Mouse (Mus musculus) liver, embryonic 13.5 days (tissue): ENCODE data around the gene Zfp872. TPM values are rescaled to one million over a fixed set of nuclear protein-coding genes. Genes with fewer than 3 reads are reported as not detected.
A peak's percentile ranks its signal among the peaks of the same experiment; 100 is the strongest.
"Not testable (repeated sequence)": the region's sequence is repeated elsewhere in the genome, so short reads cannot be mapped to it uniquely, and the experiment has no call there.

ENCODE experiments used
- ATAC-seq: fragments of 200-750 bp; cut with Nextera tagmentation; 2 replicates; pipeline ENCODE4 v1.8.0; 2017; ENCODE audit warnings: low read depth, mild to moderate bottlenecking, moderate number of reproducible peaks, moderate library complexity
- DNase-seq: peaks from one replicate; pipeline ENCODE4 v3.0.0; 2022
- H3K27ac ChIP-seq: fragments of 300-500 bp; sonication (generic); 2 replicates; pipeline ENCODE4 v1.5.1; 2015; ENCODE audit warnings: moderate library complexity, mild to moderate bottlenecking, inconsistent platforms
- H3K27me3 ChIP-seq: fragments of 300-500 bp; sonication (generic); 2 replicates; pipeline ENCODE4 v1.6.1; 2015; ENCODE audit warnings: mild to moderate bottlenecking, inconsistent platforms
- H3K36me3 ChIP-seq: fragments of 300-500 bp; sonication (generic); 2 replicates; pipeline ENCODE4 v1.6.1; 2015; ENCODE audit warnings: mild to moderate bottlenecking, inconsistent platforms
- H3K4me1 ChIP-seq: fragments of 300-500 bp; sonication (generic); replicated peaks from 2 replicates; pipeline ENCODE4 v1.6.1; 2015; ENCODE audit warnings: inconsistent platforms
- H3K4me2 ChIP-seq: fragments of 300-500 bp; sonication (generic); 2 replicates; pipeline ENCODE4 v1.6.1; 2015; ENCODE audit warnings: inconsistent platforms, mild to moderate bottlenecking, moderate library complexity
- H3K4me3 ChIP-seq: fragments of 300-500 bp; sonication (generic); replicated peaks from 2 replicates; pipeline ENCODE4 v1.5.1; 2015; ENCODE audit warnings: mild to moderate bottlenecking, inconsistent platforms
- H3K9ac ChIP-seq: fragments of 300-500 bp; sonication (generic); 2 replicates; pipeline ENCODE4 v1.6.1; 2015; ENCODE audit warnings: mild to moderate bottlenecking, inconsistent platforms
- H3K9me3 ChIP-seq: fragments of 300-500 bp; sonication (generic); replicated peaks from 2 replicates; pipeline ENCODE4 v1.6.1; 2016; ENCODE audit warnings: inconsistent platforms
- WGBS: fragments of 180-500 bp; shearing (Covaris S2); methylation state at CpG from one replicate; pipeline ENCODE4 v1.1.7; 2015; ENCODE audit not compliant: insufficient replicate concordance; 5-methylcytosine and 5-hydroxymethylcytosine counted together
- polyA plus RNA-seq: library from polyadenylated mRNA; unstranded; fragments of >200 nt; fragmentation: Nextera tagmentation; extraction: Ambion mirVana; gene quantifications from 2 replicates; pipeline ENCODE4 v1.2.1, GENCODE M21; 2015

The Zfp872 gene
- polyA plus RNA-seq, 1 experiment from 2014 or later, result not detected

DNA sequence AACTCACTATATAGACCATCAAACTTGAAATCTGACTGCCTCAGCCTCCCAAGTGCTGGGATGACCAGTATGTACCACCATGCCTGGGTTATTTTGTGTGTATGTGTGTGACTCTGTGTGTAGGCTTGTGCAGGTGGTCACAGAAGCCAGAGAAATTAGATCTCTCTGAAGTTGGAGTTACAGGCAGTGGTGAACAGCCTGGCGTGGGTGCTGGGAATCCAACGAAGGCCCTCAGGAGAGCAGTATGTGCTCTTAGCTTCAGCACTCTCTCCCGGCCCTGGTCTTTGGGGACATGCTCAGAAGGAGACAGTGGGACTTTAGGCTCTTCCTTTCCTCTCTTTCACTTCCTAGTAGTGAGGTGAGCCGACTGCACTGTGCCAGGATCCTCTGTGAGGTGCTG, 15.6 kb upstream of the Zfp872 start:
- no peak for ATAC-seq
- Histone ChIP-seq H3K9me3 (peaks cover 10% of the 10 kb centered on the region; the same call in 1 of the 2 replicates), H3K27me3 (no peaks in the 10 kb centered on the region), H3K4me3 (no peak overlapping the region), H3K27ac (no peak overlapping the region), H3K36me3 (no peaks in the 10 kb centered on the region), H3K4me1 (no peaks in the 10 kb centered on the region), H3K9ac (no peak overlapping the region), H3K4me2 (no peak overlapping the region)
- no peak for DNase-seq
- WGBS, result 73% methylated on average over 4 of the region's 4 CpGs

GRCm38 (mm10) chr9:22196412-22196811, 8.5 kb downstream of the Zfp872 start:
- H3K9me3 ChIP-seq, result peaks cover 28% of the 10 kb centered on the region
- H3K27me3 ChIP-seq, result no peaks in the 10 kb centered on the region
- 30% methylated on average over 5 of the region's 5 CpGs for WGBS
- no peak overlapping the region for H3K4me3 ChIP-seq
- no peak overlapping the region for H3K9ac ChIP-seq
- H3K4me2 ChIP-seq, result no peak overlapping the region
- no peak overlapping the region for H3K27ac ChIP-seq
- H3K36me3 ChIP-seq, result no peaks in the 10 kb centered on the region
- H3K4me1 ChIP-seq, result no peaks in the 10 kb centered on the region
- DNase-seq (no peak), ATAC-seq (no peak)

DNA sequence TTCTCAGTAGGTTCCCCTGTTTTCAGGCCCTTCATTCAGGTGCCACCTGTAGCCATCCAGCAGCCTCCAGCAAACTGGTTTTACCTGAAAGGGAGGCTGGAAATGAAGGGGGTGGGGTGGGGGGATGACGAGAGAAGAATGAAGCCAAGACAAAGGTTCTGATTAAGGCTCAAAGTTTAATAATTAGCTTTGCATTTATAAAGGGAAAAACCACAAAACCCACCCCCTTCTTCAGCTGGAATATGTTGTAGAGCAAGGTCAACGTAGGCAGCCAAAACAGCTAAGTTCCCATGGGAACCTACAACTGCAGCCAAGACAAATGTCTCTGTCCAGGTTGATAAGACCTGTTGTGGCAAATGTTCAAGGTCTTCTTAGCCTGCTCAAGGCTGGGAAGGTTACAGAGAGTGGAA, 25.9 kb downstream of the Zfp872 start:
- H3K9me3 ChIP-seq, result no peaks in the 10 kb centered on the region
- DNase-seq, result no peak
- no peaks in the 10 kb centered on the region for H3K36me3 ChIP-seq
- H3K4me2 ChIP-seq, result no peak overlapping the region
- no peak overlapping the region for H3K9ac ChIP-seq
- no peaks in the 10 kb centered on the region for H3K4me1 ChIP-seq
- ATAC-seq, result no peak
- 0 out of 2 replicates have a peak, but pooled peaks cover 2% of the 10 kb centered on the region for H3K27me3 ChIP-seq
- no peak overlapping the region for H3K4me3 ChIP-seq
- WGBS, result 32% methylated on average over 2 of the region's 2 CpGs
- no peak overlapping the region for H3K27ac ChIP-seq

- no peak overlapping the region for H3K9ac ChIP-seq
- no peak overlapping the region for H3K27ac ChIP-seq
- WGBS, result 16% methylated on average over 2 of the region's 2 CpGs
- ATAC-seq, result no peak
- no peaks in the 10 kb centered on the region for H3K4me1 ChIP-seq
- no peaks in the 10 kb centered on the region for H3K36me3 ChIP-seq
- 0 out of 2 replicates have a peak, but pooled peaks cover 3% of the 10 kb centered on the region for H3K27me3 ChIP-seq
- H3K9me3 ChIP-seq, result no peaks in the 10 kb centered on the region
- no peak overlapping the region for H3K4me3 ChIP-seq
- DNase-seq, result no peak
- H3K4me2 ChIP-seq, result no peak overlapping the region
Measured at GRCm38 (mm10) chr9:22214549-22214948, 26.7 kb downstream of the Zfp872 start.

- Histone ChIP-seq H3K4me3 (no peak overlapping the region), H3K4me1 (no peaks in the 10 kb centered on the region), H3K9me3 (no peaks in the 10 kb centered on the region), H3K36me3 (no peaks in the 10 kb centered on the region), H3K27ac (no peak overlapping the region), H3K4me2 (no peak overlapping the region), H3K27me3 (0 out of 2 replicates have a peak, but pooled peaks cover 3% of the 10 kb centered on the region), H3K9ac (no peak overlapping the region)
- DNase-seq (no peak), ATAC-seq (no peak)
- 37% methylated on average over 3 of the region's 3 CpGs for WGBS
Measured at GRCm38 (mm10) chr9:22216705-22217104, 28.8 kb downstream of the Zfp872 start.

- no peaks in the 10 kb centered on the region for H3K36me3 ChIP-seq
- no peak overlapping the region for H3K4me3 ChIP-seq
- H3K4me1 ChIP-seq, result no peaks in the 10 kb centered on the region
- no peaks in the 10 kb centered on the region for H3K9me3 ChIP-seq
- H3K9ac ChIP-seq, result no peak overlapping the region
- WGBS, result 27% methylated on average over 8 of the region's 8 CpGs
- no peak for DNase-seq
- H3K27ac ChIP-seq, result no peak overlapping the region
- ATAC-seq, result no peak
- H3K27me3 ChIP-seq, result 0 out of 2 replicates have a peak, but pooled peaks cover 3% of the 10 kb centered on the region
- no peak overlapping the region for H3K4me2 ChIP-seq
Measured at GRCm38 (mm10) chr9:22217858-22218493, 30.1 kb downstream of the Zfp872 start.

DNA sequence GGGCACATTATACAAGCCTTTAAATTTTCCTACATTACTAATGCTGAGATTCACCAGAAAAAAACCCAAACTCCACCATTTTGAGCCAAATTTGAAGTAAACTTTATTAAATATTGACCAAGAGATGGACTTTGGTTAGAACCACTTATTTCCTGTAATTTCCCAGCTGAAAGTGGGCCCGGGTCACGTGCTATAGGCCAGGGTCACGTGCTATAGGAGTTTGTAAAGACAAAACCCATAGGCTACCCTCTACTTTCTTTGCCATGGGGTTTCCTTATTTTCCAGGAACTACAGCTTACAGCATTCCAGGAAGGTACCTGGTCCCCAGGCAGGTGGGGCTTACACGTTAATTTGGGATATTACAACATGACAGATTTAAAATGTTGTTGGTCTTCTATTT, 36.2 kb downstream of the Zfp872 start:
- Histone ChIP-seq H3K4me1 (peaks cover 20% of the 10 kb centered on the region), H3K9me3 (no peaks in the 10 kb centered on the region), H3K4me3 (no peak overlapping the region), H3K9ac (no peak overlapping the region), H3K27me3 (no peaks in the 10 kb centered on the region), H3K27ac (no peak overlapping the region), H3K4me2 (no peak overlapping the region), H3K36me3 (peaks cover 7% of the 10 kb centered on the region)
- 92% methylated on average over 4 of the region's 4 CpGs for WGBS
- no peak for ATAC-seq
- DNase-seq, result no peak

DNA sequence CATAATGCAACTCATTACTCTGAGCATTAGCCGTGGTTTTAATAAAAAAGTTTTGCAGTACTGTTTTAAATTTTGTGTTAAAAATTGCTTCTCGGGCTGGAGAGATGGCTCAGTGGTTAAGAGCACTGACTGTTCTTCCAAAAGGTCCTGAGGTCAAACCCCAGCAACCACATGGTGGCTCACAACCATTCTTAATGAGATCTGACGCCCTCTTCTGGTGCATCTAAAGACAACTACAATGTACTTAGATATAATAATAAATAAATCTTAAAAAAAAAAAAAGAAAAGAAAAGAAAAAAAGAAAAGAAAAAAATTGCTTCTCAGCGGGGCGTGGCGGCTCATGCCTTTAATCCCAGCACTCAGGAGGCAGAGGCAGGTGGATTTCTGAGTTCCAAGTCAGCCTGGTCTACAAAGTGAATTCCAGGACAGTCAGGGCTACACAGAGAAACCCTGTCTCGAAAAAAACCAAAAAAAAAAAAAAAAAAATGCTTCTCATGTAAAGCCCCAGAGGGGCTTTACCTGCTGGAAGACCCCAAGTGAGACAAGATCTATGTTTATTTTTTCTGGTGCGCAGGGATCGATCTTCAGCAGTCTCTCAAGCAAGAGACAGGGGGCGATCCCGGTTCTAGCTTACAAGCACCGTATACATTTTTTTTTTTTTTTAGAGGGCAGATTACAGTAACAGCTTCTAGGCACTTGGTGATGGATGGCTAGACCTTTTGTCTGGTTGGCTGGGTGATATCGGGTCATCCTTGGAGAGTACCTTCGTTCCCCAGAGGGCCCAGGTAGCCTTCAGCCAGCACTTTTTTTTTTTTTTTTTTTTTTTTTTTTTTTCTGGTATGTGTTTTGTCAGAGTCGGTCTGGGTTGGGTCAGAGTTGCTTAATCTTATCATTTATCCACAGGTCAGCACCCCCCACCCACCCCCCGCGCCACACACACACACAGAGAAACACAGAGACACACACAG, 36.9 kb downstream of the Zfp872 start:
- peak overlapping the region; percentile 82 for H3K4me2 ChIP-seq
- H3K9ac ChIP-seq, result peak overlapping the region; percentile 82

DNA sequence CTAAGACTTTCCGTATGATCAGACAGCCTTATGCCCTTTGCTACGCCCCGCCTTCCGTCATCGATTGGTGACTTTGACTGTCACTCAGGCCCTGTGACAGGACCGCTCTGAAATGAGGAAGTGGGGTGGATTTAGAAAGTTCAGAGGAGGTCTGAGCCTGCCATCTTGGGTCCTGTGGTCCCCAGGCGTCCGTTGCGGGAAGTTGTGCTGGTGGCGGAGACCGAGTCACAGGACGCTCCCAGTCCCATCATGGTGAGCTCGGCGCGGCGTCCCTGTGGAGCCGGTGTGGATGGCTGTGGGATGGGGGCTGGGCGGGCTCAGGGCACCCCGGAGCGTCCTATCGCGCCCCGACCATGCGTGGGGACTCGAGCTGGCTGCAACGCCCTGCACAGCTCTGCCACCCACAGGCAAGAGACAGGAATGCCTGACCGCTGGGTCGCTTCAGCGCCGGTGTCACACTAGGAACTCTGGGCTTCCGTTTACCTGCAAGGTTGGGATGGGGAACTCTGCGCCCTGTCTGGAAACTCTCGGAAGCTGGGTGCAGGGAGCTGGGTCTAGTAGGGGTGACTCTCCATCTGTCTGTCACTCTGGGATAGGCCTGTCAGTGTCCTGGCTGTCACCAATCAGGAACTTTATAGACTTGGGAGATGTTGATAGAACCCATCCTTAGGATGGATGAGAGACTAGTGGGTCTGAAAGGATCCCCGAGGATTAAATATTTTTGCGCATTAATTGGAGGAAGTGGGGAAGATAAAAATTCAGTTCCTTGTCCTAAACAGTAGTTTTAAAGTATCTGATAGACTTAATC, 37.9 kb downstream of the Zfp872 start, which contains the start of gene Zfp809:
Gene Zfp809, plus strand, starts transcription at position 134 of the 808 bp plus-strand sequence.
- WGBS, result 1% methylated on average over 35 of the region's 35 CpGs
- ATAC-seq (peak; percentile 97), DNase-seq (peak; percentile 97)

More for the DNA sequence above, 36.9 kb downstream of the Zfp872 start:
- WGBS, result 15% methylated on average over 17 of the region's 17 CpGs
- Histone ChIP-seq H3K27me3 (no peaks in the 10 kb centered on the region), H3K4me3 (peak overlapping the region; percentile 81), H3K27ac (peak overlapping the region; percentile 91), H3K36me3 (peaks cover 7% of the 10 kb centered on the region), H3K9me3 (no peaks in the 10 kb centered on the region), H3K4me1 (peaks cover 25% of the 10 kb centered on the region)
- ATAC-seq, result peak; percentile 50
- DNase-seq, result peak; percentile 46

GRCm38 (mm10) chr9:22226389-22226673, 38.4 kb downstream of the Zfp872 start:
- WGBS, result 43% methylated on average over 7 of the region's 7 CpGs
- H3K9me3 ChIP-seq, ATAC-seq, H3K27me3 ChIP-seq, H3K36me3 ChIP-seq, DNase-seq: not testable (repeated sequence)
- Histone ChIP-seq H3K4me3 (peak overlapping the region; percentile 81), H3K4me1 (peaks cover 29% of the 10 kb centered on the region), H3K4me2 (peak overlapping the region; percentile 82), H3K27ac (peak overlapping the region; percentile 91), H3K9ac (peak overlapping the region; percentile 82)

More for the DNA sequence above, 37.9 kb downstream of the Zfp872 start, which contains the start of gene Zfp809:
- Histone ChIP-seq H3K4me2 (peak within 1 kb of the TSS; percentile 82), H3K27ac (peak within 1 kb of the TSS; percentile 91), H3K4me3 (peak within 1 kb of the TSS; percentile 81), H3K9ac (peak within 1 kb of the TSS; percentile 82), H3K9me3 (no peaks in the 10 kb centered on the region), H3K27me3 (no peaks in the 10 kb centered on the region), H3K36me3 (peaks cover 7% of the 10 kb centered on the region), H3K4me1 (peaks cover 27% of the 10 kb centered on the region)

DNA sequence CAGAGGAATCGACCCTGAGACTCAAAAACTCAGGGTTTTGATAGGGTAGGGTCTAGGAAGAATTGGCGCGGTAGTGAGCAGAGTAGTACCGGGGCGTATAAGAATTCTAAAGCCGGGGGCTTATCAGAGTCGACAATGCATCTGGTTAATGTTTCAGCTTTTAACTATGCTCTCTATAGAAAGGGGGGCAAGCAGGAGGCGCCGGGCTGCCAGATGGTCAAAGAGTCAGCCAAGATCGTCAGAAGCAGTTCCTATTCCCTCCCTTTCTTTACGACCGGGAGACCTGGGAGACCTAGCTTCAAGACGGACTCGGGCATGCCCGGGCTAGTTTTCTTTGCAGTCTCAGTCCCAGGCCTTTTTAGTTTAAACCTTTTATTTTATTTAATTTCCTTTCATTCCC, 39.0 kb downstream of the Zfp872 start:
- Histone ChIP-seq H3K27ac (no peak overlapping the region), H3K4me1 (peaks cover 31% of the 10 kb centered on the region), H3K4me3 (peak overlapping the region; percentile 81; the same call in 1 of the 2 replicates), H3K27me3 (no peaks in the 10 kb centered on the region), H3K9me3 (no peaks in the 10 kb centered on the region), H3K36me3 (peaks cover 7% of the 10 kb centered on the region), H3K9ac (no peak overlapping the region), H3K4me2 (peak overlapping the region; percentile 82)
- DNase-seq (no peak), ATAC-seq (no peak)
- WGBS, result 87% methylated on average over 15 of the region's 15 CpGs
